ENCODE assay signal across 8 mouse cellular contexts in the genomic region with DNA sequence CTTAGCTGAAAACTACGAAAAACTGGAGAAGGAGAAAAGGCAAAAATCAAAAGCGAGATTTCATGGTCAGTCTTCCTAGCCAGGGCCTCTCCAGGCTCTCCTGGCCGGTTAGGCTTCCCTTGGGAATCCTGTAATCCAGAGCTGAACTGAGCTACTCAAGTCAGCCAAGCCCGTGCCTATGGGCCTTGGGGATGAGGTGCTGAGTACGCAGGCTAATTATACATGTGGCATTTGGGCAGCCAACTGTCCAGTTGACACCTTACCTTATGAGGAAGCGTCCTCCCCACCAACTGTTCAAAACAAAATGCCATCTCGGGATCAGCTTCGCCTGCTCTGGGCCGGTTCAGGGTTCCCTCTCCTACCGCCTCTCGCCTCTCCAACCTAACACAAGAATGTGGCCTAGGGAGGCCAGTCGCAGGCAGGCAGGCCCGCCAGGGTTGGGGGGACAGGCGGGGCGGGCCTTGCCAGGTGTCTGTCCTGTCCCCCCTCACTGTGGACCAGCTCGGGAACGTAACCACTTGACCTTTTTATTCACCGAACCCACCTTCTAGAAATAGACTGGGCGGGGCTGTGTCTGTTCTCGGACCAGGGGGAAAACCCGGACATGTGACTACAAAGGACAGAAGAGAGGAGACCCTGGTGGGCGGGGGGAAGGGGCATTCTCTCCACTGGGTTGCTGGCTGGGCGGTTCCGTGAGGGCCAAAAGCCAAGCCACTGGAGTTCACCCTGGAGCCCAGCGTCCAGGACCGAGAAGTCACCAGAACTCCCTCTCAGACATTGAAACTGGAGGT. TPM values are rescaled to one million over a fixed set of nuclear protein-coding genes. Genes with fewer than 3 reads are reported as not detected.
A peak's percentile ranks its signal among the peaks of the same experiment; 100 is the strongest.
DNase-seq lines count a peak whose midpoint lies in the region; ATAC-seq and TF ChIP-seq lines count a peak whose summit lies in the region.

No protein-coding gene starts in this region.

- TF ChIP-seq EP300 in lung, postnatal 0 days (IDR thresholded peaks at IDR 0.05), result no peak
- TF ChIP-seq EP300 in stomach, postnatal 0 days (optimal IDR thresholded peaks at IDR 0.05), result no peak

- H3K27me3 ChIP-seq in embryonic facial prominence, embryonic 11.5 days (ENCODE audit: control insufficient read depth, insufficient read depth, low read length), result peaks cover 6% of the 10 kb centered on the region
- H3K27me3 ChIP-seq in lung, postnatal 0 days (replicated peaks; ENCODE audit: insufficient read depth, low read length), result peaks cover 9% of the 10 kb centered on the region
- H3K27me3 ChIP-seq in stomach, postnatal 0 days (ENCODE audit: control insufficient read depth, insufficient read depth, low read length), result no peaks in the 10 kb centered on the region

- H3K27ac ChIP-seq in embryonic facial prominence, embryonic 11.5 days (replicated peaks; ENCODE audit: low read depth, low read length), result no peak overlapping the region
- H3K27ac ChIP-seq in lung, postnatal 0 days (ENCODE audit: low read length), result peak overlapping the region; percentile 60
- peak overlapping the region; percentile 84 for H3K27ac ChIP-seq in stomach, postnatal 0 days (replicated peaks)

- no peak for ATAC-seq in embryonic facial prominence, embryonic 11.5 days (replicated peaks; ENCODE audit: insufficient number of reproducible peaks, low FRiP score, low TSS enrichment, low read depth)
- peak; percentile 21; the same call in 1 of the 2 replicates for ATAC-seq in lung, postnatal 0 days
- ATAC-seq in stomach, postnatal 0 days (ENCODE audit: low FRiP score, low TSS enrichment), result 0 out of 2 replicates have a peak, but pooled peaks have one; percentile 10

- peak; percentile 29 for DNase-seq in ovary, postnatal 36 days (ENCODE audit: low spot score)
- no peak for DNase-seq in ovary, adult 18-20 months (ENCODE audit: low spot score)
- peak; percentile 50 for DNase-seq in embryonic facial prominence, embryonic 11.5 days (ENCODE audit: low spot score)
- DNase-seq in heart, adult 8-10 months (ENCODE audit: low spot score), result peak; percentile 74
- DNase-seq in kidney, adult 18-20 months, result peak; percentile 16
- DNase-seq in lung, postnatal 0 days (ENCODE audit: low spot score), result peak; percentile 31
- DNase-seq in stomach, postnatal 0 days (ENCODE audit: low spot score), result peak; percentile 26
- no peak for DNase-seq in cerebellum, adult 8-10 months

- WGBS in embryonic facial prominence, embryonic 11.5 days, result 5% methylated on average over 26 of the region's 26 CpGs
- WGBS in lung, postnatal 0 days, result 38% methylated on average over 26 of the region's 26 CpGs
- WGBS in stomach, postnatal 0 days, result 39% methylated on average over 26 of the region's 26 CpGs

- no peaks in the 10 kb centered on the region for H3K36me3 ChIP-seq in embryonic facial prominence, embryonic 11.5 days (replicated peaks; ENCODE audit: control insufficient read depth, insufficient read depth, low read depth, low read length)
- no peaks in the 10 kb centered on the region for H3K36me3 ChIP-seq in lung, postnatal 0 days (ENCODE audit: insufficient read depth, low read length)
- no peaks in the 10 kb centered on the region for H3K36me3 ChIP-seq in stomach, postnatal 0 days (ENCODE audit: control insufficient read depth, insufficient read depth, low read length)

- H3K4me2 ChIP-seq in embryonic facial prominence, embryonic 11.5 days (ENCODE audit: low read depth, low read length), result peak overlapping the region; percentile 97
- peak overlapping the region; percentile 94 for H3K4me2 ChIP-seq in lung, postnatal 0 days (replicated peaks; ENCODE audit: low read depth, low read length)
- H3K4me2 ChIP-seq in stomach, postnatal 0 days (replicated peaks; ENCODE audit: low read depth), result peak overlapping the region; percentile 99

- no peaks in the 10 kb centered on the region for H3K9me3 ChIP-seq in embryonic facial prominence, embryonic 11.5 days (replicated peaks; ENCODE audit: control insufficient read depth, low read length)
- no peaks in the 10 kb centered on the region for H3K9me3 ChIP-seq in lung, postnatal 0 days (ENCODE audit: low read length)
- no peaks in the 10 kb centered on the region for H3K9me3 ChIP-seq in stomach, postnatal 0 days (ENCODE audit: control insufficient read depth, low read length)

- peak overlapping the region; percentile 56 for H3K4me3 ChIP-seq in embryonic facial prominence, embryonic 11.5 days (ENCODE audit: low read depth, low read length)
- peak overlapping the region; percentile 52 for H3K4me3 ChIP-seq in lung, postnatal 0 days (ENCODE audit: low read depth, low read length)
- H3K4me3 ChIP-seq in stomach, postnatal 0 days (ENCODE audit: low read depth, low read length), result peak overlapping the region; percentile 55

- H3K4me1 ChIP-seq in embryonic facial prominence, embryonic 11.5 days (ENCODE audit: control insufficient read depth, insufficient read depth, low read length), result peaks cover 6% of the 10 kb centered on the region
- H3K4me1 ChIP-seq in lung, postnatal 0 days (ENCODE audit: insufficient read depth, low read depth, low read length), result peaks cover 11% of the 10 kb centered on the region; the same call in 1 of the 2 replicates
- no peaks in the 10 kb centered on the region; the same call in none of the 2 replicates for H3K4me1 ChIP-seq in stomach, postnatal 0 days (replicated peaks; ENCODE audit: control insufficient read depth, insufficient read depth)

- peak overlapping the region; percentile 89 for H3K9ac ChIP-seq in embryonic facial prominence, embryonic 11.5 days (replicated peaks; ENCODE audit: low read length)
- H3K9ac ChIP-seq in lung, postnatal 0 days (replicated peaks; ENCODE audit: low read depth), result peak overlapping the region; percentile 42; the same call in 1 of the 2 replicates
- peak overlapping the region; percentile 74 for H3K9ac ChIP-seq in stomach, postnatal 0 days (ENCODE audit: low read length)

- TF ChIP-seq CTCF in lung, postnatal 0 days (IDR thresholded peaks at IDR 0.05), result no peak
- TF ChIP-seq CTCF in stomach, postnatal 0 days (IDR thresholded peaks at IDR 0.05; ENCODE audit: low read depth), result no peak

RNA-seq across cellular contexts. Expression of a gene that starts 7.8 kb away (rescaled TPM):
- 21.4 and 29.2 TPM in 2 replicates for polyA plus RNA-seq in embryonic facial prominence, embryonic 11.5 days (2014; fragmentation: Nextera tagmentation; extraction: Ambion mirVana)
- total RNA-seq in heart, adult 8-10 months (2022), result 10 to 100 TPM; 21.3 to 32.2 (median 26.4) TPM
- 6.8 and 9.4 TPM in 2 replicates for polyA plus RNA-seq in lung, postnatal 0 days (2015; fragmentation: Nextera tagmentation; extraction: Ambion mirVana)
- polyA plus RNA-seq in stomach, postnatal 0 days (2015; fragmentation: Nextera tagmentation; extraction: Ambion mirVana), result 28.7 and 32.2 TPM in 2 replicates

RNA-seq across cellular contexts. Expression of a gene that starts 8.4 kb away (rescaled TPM):
- polyA plus RNA-seq in embryonic facial prominence, embryonic 11.5 days (2014; fragmentation: Nextera tagmentation; extraction: Ambion mirVana), result 389 and 409 TPM in 2 replicates
- total RNA-seq in heart, adult 8-10 months (2022), result 10 to 100 TPM; 46.4 to 58.6 (median 54.4) TPM
- 149 and 158 TPM in 2 replicates for polyA plus RNA-seq in lung, postnatal 0 days (2015; fragmentation: Nextera tagmentation; extraction: Ambion mirVana)
- polyA plus RNA-seq in stomach, postnatal 0 days (2015; fragmentation: Nextera tagmentation; extraction: Ambion mirVana), result 159 TPM in 2 replicates

RNA-seq across cellular contexts. Expression of a gene that starts 53.6 kb away (rescaled TPM):
- 0.72 and 1.0 TPM in 2 replicates for polyA plus RNA-seq in embryonic facial prominence, embryonic 11.5 days (2014; fragmentation: Nextera tagmentation; extraction: Ambion mirVana)
- total RNA-seq in heart, adult 8-10 months (2022), result 1 to 10 TPM in 2 of 4 experiments, under 1 TPM in 2; 0.57 to 1.3 (median 0.98) TPM
- 0.10 and 0.85 TPM in 2 replicates for polyA plus RNA-seq in lung, postnatal 0 days (2015; fragmentation: Nextera tagmentation; extraction: Ambion mirVana)
- 0.18 and 0.33 TPM in 2 replicates for polyA plus RNA-seq in stomach, postnatal 0 days (2015; fragmentation: Nextera tagmentation; extraction: Ambion mirVana)

Comparison
In these comparisons a context has a peak if more than half of its experiments do, and no peak if none do; other contexts are left out.
1. DNase-seq: peak in ovary, postnatal 36 days (single experiment), embryonic facial prominence, embryonic 11.5 days (single experiment), heart, adult 8-10 months (single experiment), kidney, adult 18-20 months (single experiment), lung, postnatal 0 days (single experiment) and stomach, postnatal 0 days (single experiment); none in ovary, adult 18-20 months (single experiment) and cerebellum, adult 8-10 months (single experiment).
2. Peak in every context shown above with its lines, with median percentiles within 50 percentile points of each other: H3K4me2 ChIP-seq, H3K4me3 ChIP-seq and H3K9ac ChIP-seq.